Mouse (Mus musculus) E14TG2a.4 (cell line): ENCODE results near the gene Cacng7.

Experiments
- H3K27me3 ChIP-seq: 2 replicates; pipeline ENCODE4 v1.6.1; 2014; ENCODE audit warnings: low read length, control low read depth; ENCODE audit not compliant: insufficient read depth
- H3K36me3 ChIP-seq: 2 replicates; pipeline ENCODE4 v1.6.1; 2014; ENCODE audit warnings: low read length, control low read depth; ENCODE audit not compliant: insufficient read depth
- H3K4me1 ChIP-seq: replicated peaks from 2 replicates; pipeline ENCODE4 v1.6.1; 2014; ENCODE audit warnings: low read depth, low read length, control low read depth
- H3K4me3 ChIP-seq: replicated peaks from 2 replicates; pipeline ENCODE4 v1.5.1; 2014; ENCODE audit warnings: mild to moderate bottlenecking, low read length
- H3K9me3 ChIP-seq: 2 replicates; pipeline ENCODE4 v1.6.1; 2014; ENCODE audit warnings: low read length, control low read depth
- CTCF ChIP-seq: conservative IDR thresholded peaks from 2 replicates; pipeline ENCODE4 v1.5.1; 2014; ENCODE audit warnings: low read length
- NANOG ChIP-seq: IDR thresholded peaks from 2 replicates; pipeline ENCODE4 v1.6.1; 2014; ENCODE audit warnings: borderline replicate concordance, low read length, mixed read lengths
- POU5F1 ChIP-seq: IDR thresholded peaks from 2 replicates; pipeline ENCODE4 v1.6.1; 2014; ENCODE audit warnings: low read length, borderline replicate concordance

Cacng7 gene

DNA sequence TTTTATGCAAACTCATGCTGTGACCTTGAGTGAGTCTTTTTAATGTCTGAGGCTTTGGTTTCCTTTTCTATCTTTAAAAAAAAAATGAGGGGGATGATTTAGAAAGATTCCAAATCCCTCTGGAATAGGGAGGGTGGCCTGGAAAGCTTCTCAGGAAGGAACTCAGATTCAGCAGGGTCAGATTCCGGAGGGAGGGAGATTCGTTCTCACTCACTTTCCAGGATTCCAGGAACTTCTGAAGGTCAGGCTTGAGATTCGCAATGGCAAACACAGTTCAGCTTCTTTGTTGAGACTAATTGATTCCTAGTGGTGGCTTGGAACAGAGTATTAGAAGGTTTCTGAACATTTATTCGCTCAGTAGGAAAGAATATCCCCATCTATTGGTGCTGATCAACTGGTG lies 37.7 kb downstream of the Cacng7 start:
- peak overlapping the region; percentile 45 for H3K4me3 ChIP-seq
- H3K4me1 ChIP-seq = peaks cover 76% of the 10 kb centered on the region
- H3K27me3 ChIP-seq = no peaks in the 10 kb centered on the region
- no peaks in the 10 kb centered on the region for H3K36me3 ChIP-seq
- H3K9me3 ChIP-seq = no peaks in the 10 kb centered on the region
- TF ChIP-seq NANOG = peak; percentile 58; the same call in 1 of the 2 replicates
- TF ChIP-seq CTCF = no peak
- no peak for TF ChIP-seq POU5F1

DNA sequence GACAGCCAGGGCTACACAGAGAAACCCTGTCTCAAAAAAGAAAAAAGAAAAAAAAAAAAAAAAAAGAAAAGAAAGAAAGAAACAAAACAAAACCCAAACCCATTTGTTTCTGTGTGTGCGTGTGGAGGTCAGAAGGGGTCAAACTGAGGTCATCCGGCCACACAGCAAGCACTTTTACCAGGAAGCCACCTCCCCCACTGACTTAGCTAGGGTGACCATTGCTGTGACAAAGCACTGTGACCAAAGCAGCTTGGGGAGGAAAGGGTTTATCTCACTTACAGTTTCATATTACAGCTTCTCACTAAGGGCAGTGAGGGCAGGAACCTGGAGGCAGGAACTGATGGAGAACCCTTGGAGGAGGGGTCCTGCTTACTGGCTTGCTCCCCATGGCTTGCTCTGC lies 39.6 kb downstream of the Cacng7 start:
- H3K4me1 ChIP-seq = peaks cover 64% of the 10 kb centered on the region
- no peak overlapping the region for H3K4me3 ChIP-seq
- H3K27me3 ChIP-seq = no peaks in the 10 kb centered on the region
- no peak for TF ChIP-seq CTCF
- no peaks in the 10 kb centered on the region for H3K9me3 ChIP-seq
- no peaks in the 10 kb centered on the region for H3K36me3 ChIP-seq

DNA sequence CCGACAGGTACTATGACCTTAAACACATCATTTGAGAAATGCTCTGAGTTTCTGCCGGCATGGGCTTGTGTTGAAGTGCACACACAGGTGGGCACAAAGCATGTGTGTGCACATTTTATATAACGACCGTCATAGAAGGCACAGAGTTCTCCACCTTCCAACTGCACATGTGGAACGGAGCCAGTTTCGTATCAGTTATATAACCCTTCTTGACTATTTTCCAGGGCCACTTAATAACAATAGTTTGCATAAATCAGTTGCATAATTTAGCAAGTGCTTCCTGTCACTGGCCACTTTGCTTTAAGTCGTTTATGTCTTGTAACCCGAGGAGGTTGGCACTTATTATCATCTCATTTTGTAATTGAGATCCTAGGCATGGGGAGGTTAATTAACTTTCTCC lies 41.0 kb downstream of the Cacng7 start:
- Histone ChIP-seq H3K36me3 (no peaks in the 10 kb centered on the region), H3K9me3 (no peaks in the 10 kb centered on the region), H3K4me1 (peaks cover 54% of the 10 kb centered on the region), H3K4me3 (no peak overlapping the region), H3K27me3 (no peaks in the 10 kb centered on the region)
- TF ChIP-seq POU5F1 (no peak), NANOG (no peak), CTCF (no peak)

DNA sequence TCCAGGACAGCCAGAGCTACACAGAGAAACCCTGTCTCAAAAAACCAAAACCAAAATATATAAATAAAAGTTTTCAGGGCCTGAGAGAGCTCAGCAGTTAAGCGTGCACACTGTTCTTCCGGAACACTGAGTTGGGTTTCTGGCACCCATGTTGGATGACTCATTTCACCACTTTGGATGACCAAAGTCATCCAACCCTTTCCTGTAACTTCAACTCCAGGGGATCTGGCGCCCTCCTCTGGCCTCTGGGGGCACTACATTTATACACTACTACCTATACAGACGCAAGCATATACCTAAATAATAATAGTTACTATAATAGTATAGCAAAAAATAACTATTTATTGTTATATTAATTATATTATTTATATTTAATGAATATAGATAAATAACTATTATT lies 44.1 kb downstream of the Cacng7 start:
- TF ChIP-seq NANOG (no peak), CTCF (peak; percentile 83)
- H3K4me3 ChIP-seq = no peak overlapping the region
- no peaks in the 10 kb centered on the region for H3K27me3 ChIP-seq

DNA sequence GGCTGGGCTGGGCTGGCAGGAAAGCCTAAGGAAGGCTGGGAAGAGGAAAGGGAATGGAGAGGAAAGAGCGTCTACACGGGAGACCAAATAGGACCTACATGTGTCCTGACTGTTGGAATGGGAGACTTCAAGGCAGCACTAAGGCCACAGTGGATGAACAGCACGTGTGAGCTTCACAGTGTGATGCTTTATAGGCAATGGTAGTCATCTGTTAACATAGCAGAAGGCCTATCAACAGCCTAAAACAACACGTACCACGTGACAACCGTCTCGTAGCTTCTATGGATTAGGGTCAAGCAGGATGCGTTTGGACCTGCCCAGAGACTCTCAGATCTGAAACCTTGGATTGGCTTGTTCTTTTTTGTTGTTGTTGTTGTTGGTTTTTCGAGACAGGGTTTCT lies 49.4 kb downstream of the Cacng7 start:
- no peaks in the 10 kb centered on the region for H3K9me3 ChIP-seq
- H3K4me1 ChIP-seq = no peaks in the 10 kb centered on the region
- no peaks in the 10 kb centered on the region for H3K36me3 ChIP-seq
- no peaks in the 10 kb centered on the region for H3K27me3 ChIP-seq
- TF ChIP-seq POU5F1 (no peak), NANOG (no peak), CTCF (no peak)
- no peak overlapping the region for H3K4me3 ChIP-seq

More for the DNA sequence above, 44.1 kb downstream of the Cacng7 start:
- no peaks in the 10 kb centered on the region for H3K36me3 ChIP-seq
- peaks cover 24% of the 10 kb centered on the region for H3K4me1 ChIP-seq
- no peaks in the 10 kb centered on the region for H3K9me3 ChIP-seq

DNA sequence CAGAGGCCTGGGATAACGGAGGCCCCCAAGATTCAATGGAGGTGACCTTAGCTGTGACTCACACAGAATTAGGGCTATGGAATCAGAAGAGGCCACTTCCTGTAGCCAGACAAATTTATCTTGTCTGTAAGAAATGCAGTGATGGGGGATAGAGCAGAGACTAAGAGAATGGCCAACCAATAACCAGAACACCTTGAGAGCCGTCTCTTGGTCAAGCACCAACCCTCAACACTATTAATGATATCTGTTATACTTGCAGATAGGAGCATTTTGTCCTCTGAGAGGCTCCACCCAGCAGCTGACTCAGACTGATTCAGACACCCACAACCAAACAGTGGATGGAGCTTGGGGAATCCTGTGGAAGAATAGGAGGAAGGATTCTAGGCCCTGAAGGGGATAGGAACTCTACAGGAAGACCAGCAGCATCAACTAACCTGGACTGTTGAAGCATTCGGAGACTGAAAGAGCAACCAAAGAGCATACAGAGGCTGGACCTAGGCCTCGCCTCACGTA lies 52.1 kb downstream of the Cacng7 start:
- no peaks in the 10 kb centered on the region for H3K36me3 ChIP-seq
- H3K27me3 ChIP-seq = no peaks in the 10 kb centered on the region
- H3K4me1 ChIP-seq = peaks cover 17% of the 10 kb centered on the region
- H3K9me3 ChIP-seq = no peaks in the 10 kb centered on the region
- H3K4me3 ChIP-seq = no peak overlapping the region
- TF ChIP-seq POU5F1 (no peak), NANOG (no peak), CTCF (no peak)

DNA sequence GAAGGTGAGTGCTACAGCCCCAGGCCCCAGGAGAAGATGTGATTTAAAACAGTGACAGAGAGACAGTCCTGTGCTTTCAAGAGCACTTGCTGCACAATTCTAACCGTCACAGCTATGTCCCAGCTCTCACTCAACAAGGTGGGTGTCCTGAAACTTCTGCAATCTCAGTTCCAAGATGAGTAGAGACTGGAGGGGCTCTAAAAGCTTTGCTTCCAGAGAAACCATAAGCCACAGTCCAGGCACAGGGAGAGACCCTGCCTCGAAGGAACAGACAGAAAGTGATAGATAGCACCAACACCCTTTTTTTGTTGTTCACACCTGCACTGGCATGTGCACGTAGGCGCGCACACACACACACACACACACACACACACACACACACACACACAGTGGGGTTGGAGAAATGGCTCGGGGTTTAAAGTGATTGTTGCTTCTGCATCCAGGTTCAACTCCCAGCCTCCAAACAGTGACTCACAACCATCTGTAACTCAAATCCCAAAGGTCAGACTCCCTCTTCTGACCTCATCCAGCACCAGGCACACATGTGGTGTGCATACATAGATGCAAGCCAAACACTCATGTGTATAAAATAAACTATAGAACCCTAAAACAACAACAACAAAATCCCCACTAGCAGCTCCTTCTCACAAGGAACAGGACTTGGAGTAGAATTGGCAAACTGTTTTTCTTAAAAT lies 53.4 kb downstream of the Cacng7 start:
- H3K4me1 ChIP-seq = peaks cover 24% of the 10 kb centered on the region
- peaks cover 2% of the 10 kb centered on the region; the same call in 1 of the 2 replicates for H3K27me3 ChIP-seq
- no peaks in the 10 kb centered on the region for H3K9me3 ChIP-seq
- TF ChIP-seq NANOG (no peak), POU5F1 (no peak), CTCF (no peak)
- no peaks in the 10 kb centered on the region for H3K36me3 ChIP-seq
- no peak overlapping the region for H3K4me3 ChIP-seq

DNA sequence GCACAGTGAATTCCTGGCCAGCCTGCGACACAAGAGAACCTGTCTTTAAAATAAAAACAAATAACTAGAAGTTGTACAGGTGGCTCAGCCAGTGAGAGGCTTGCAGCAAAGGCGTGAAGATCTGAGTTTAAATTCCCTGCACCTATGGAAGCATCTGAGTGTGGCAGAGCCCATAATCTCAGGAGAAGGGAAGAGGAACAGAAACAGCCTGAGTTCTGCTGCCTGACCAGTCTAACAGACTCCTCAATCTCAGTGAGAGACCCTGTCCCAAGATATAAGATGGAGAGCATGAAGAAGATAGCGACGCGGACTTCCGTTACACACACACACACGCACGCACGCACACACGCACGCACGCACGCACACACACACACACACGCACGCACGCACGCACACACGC lies 55.0 kb downstream of the Cacng7 start:
- Histone ChIP-seq H3K27me3 (peaks cover 11% of the 10 kb centered on the region), H3K4me1 (peaks cover 38% of the 10 kb centered on the region), H3K9me3 (no peaks in the 10 kb centered on the region), H3K36me3 (no peaks in the 10 kb centered on the region), H3K4me3 (no peak overlapping the region)
- TF ChIP-seq CTCF (no peak), NANOG (no peak), POU5F1 (no peak)

DNA sequence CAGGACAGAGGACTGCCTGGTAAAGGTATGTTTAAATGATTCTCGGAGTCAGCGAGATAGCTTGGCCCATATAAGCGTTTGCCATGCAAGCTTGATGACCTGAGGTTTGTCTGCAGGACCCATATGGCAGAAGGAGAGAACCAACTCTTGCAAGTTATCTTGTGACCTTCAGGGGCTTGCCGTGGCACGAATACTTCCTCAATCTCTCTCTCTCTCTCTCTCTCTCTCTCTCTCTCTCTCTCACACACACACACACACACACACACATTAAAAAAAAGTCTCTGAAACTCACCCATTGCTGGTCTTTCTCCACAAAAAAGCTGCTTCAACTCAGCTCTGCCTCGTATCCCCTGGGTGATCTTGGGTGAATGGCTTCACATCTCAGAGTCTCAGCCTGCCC lies 56.1 kb downstream of the Cacng7 start:
- TF ChIP-seq POU5F1 (no peak), NANOG (no peak), CTCF (no peak)
- peaks cover 45% of the 10 kb centered on the region for H3K4me1 ChIP-seq
- peaks cover 19% of the 10 kb centered on the region for H3K27me3 ChIP-seq
- H3K9me3 ChIP-seq = no peaks in the 10 kb centered on the region
- no peaks in the 10 kb centered on the region for H3K36me3 ChIP-seq
- H3K4me3 ChIP-seq = no peak overlapping the region
